Mouse (Mus musculus) MEL (cell line): ENCODE results near the gene Wdr82.

Experiments
- CTCF ChIP-seq, 3 experiments: IDR thresholded peaks in 2 of 3; conservative IDR thresholded peaks in 1 of 3; 2 replicates each; pipeline ENCODE4 v1.5.1; 2011 to 2012; ENCODE audit warnings: low read length in 3 of 3, low read depth in 2 of 3, mild to moderate bottlenecking in 2 of 3, improper control_type of control experiment in 1 of 3, inconsistent platforms in 1 of 3, mixed read lengths in 1 of 3, moderate library complexity in 1 of 3; ENCODE audit not compliant: control insufficient read depth in 1 of 3, insufficient read depth in 1 of 3, poor library complexity in 1 of 3, severe bottlenecking in 1 of 3
- EP300 ChIP-seq, 2 experiments: IDR thresholded peaks; 2 replicates each; pipeline ENCODE4 v1.6.1; 2011; ENCODE audit warnings: improper control_type of control experiment in 2 of 2, low read length in 2 of 2, low read depth in 1 of 2, mild to moderate bottlenecking in 1 of 2
- MEF2A ChIP-seq: IDR thresholded peaks from 2 replicates; pipeline ENCODE4 v1.6.1; 2014; ENCODE audit warnings: low read depth, mild to moderate bottlenecking, inconsistent platforms, low read length, improper control_type of control experiment; ENCODE audit not compliant: poor library complexity, insufficient replicate concordance, severe bottlenecking; ENCODE audit errors: extremely low read depth
- MXI1 ChIP-seq: IDR thresholded peaks from 2 replicates; pipeline ENCODE4 v1.6.1; 2011; ENCODE audit warnings: mild to moderate bottlenecking, low read depth, low read length, improper control_type of control experiment
- POLR2A ChIP-seq, 2 experiments: IDR thresholded peaks; 2 replicates each; pipeline ENCODE4 v1.6.1; 2011 to 2012; ENCODE audit warnings: low read length in 2 of 2, mild to moderate bottlenecking in 2 of 2, control low read depth in 1 of 2, improper control_type of control experiment in 1 of 2, low read depth in 1 of 2, moderate library complexity in 1 of 2; ENCODE audit not compliant: control insufficient read depth in 1 of 2, insufficient read depth in 1 of 2, poor library complexity in 1 of 2
- USF1 ChIP-seq: IDR thresholded peaks from 2 replicates; pipeline ENCODE4 v1.6.1; 2014; ENCODE audit warnings: low read depth, mild to moderate bottlenecking, inconsistent platforms, low read length, improper control_type of control experiment, moderate library complexity
- USF2 ChIP-seq, 2 experiments: IDR thresholded peaks; 2 replicates each; pipeline ENCODE4 v1.6.1; 2011 to 2012; ENCODE audit warnings: improper control_type of control experiment in 2 of 2, low read length in 2 of 2, borderline replicate concordance in 1 of 2, inconsistent platforms in 1 of 2, low read depth in 1 of 2, mild to moderate bottlenecking in 1 of 2; ENCODE audit not compliant: insufficient read depth in 1 of 2

- TF ChIP-seq USF1 (no peak), CTCF (IDR thresholded peaks at IDR 0.05 in 2 of 3, conservative IDR thresholded peaks at IDR 0.05 in 1 of 3; ENCODE audit: control insufficient read depth in 1 of 3, insufficient read depth in 1 of 3, low read depth in 2 of 3, low read length in 3 of 3, poor library complexity in 1 of 3, severe bottlenecking in 1 of 3) (no peak), MEF2A (no peak), POLR2A (IDR thresholded peaks at IDR 0.05; ENCODE audit: control insufficient read depth in 1 of 2, insufficient read depth in 1 of 2, low read depth in 1 of 2, low read length in 2 of 2, poor library complexity in 1 of 2) (no peak), MXI1 (no peak), EP300 (IDR thresholded peaks at IDR 0.05; ENCODE audit: low read depth in 1 of 2, low read length in 2 of 2) (no peak), USF2 (IDR thresholded peaks at IDR 0.05; ENCODE audit: borderline replicate concordance in 1 of 2, insufficient read depth in 1 of 2, low read depth in 1 of 2, low read length in 2 of 2) (no peak)
These were observed 20.6 kb downstream of the Wdr82 start for GRCm38 (mm10) chr9:106191355-106191754.
